Mouse (Mus musculus) midbrain, embryonic 16.5 days (tissue): Measurements from ENCODE around the gene Pgpep1. TPM values are rescaled to one million over a fixed set of nuclear protein-coding genes. Genes with fewer than 3 reads are reported as not detected.
A peak's percentile ranks its signal among the peaks of the same experiment; 100 is the strongest.

Experiments used
- ATAC-seq: fragments of 200-750 bp; cut with Nextera tagmentation; 2 replicates; pipeline ENCODE4 v1.8.0; 2017; ENCODE audit warnings: moderate TSS enrichment
- H3K27ac ChIP-seq: fragments of 300-500 bp; sonication (generic); 2 replicates; pipeline ENCODE4 v1.5.1; 2014; ENCODE audit warnings: mild to moderate bottlenecking, low read length, mixed read lengths
- H3K27me3 ChIP-seq: fragments of 300-500 bp; sonication (generic); 2 replicates; pipeline ENCODE4 v1.6.1; 2014; ENCODE audit warnings: low read depth, low read length, mixed read lengths; ENCODE audit not compliant: control insufficient read depth, insufficient read depth
- H3K36me3 ChIP-seq: fragments of 300-500 bp; sonication (generic); 2 replicates; pipeline ENCODE4 v1.6.1; 2014; ENCODE audit warnings: mild to moderate bottlenecking, low read length, moderate library complexity, mixed read lengths; ENCODE audit not compliant: control insufficient read depth, insufficient read depth
- H3K4me1 ChIP-seq: fragments of 300-500 bp; sonication (generic); 2 replicates; pipeline ENCODE4 v1.6.1; 2014; ENCODE audit warnings: mild to moderate bottlenecking, low read length, mixed read lengths; ENCODE audit not compliant: control insufficient read depth, insufficient read depth
- H3K4me2 ChIP-seq: fragments of 300-500 bp; sonication (generic); 2 replicates; pipeline ENCODE4 v1.6.1; 2014; ENCODE audit warnings: mild to moderate bottlenecking, low read length, mixed read lengths
- H3K4me3 ChIP-seq: fragments of 300-500 bp; sonication (generic); 2 replicates; pipeline ENCODE4 v1.5.1; 2014; ENCODE audit warnings: low read depth, mild to moderate bottlenecking, low read length, moderate library complexity, mixed read lengths
- H3K9ac ChIP-seq: fragments of 300-500 bp; sonication (generic); 2 replicates; pipeline ENCODE4 v1.6.1; 2014; ENCODE audit warnings: low read depth, low read length, mixed read lengths
- H3K9me3 ChIP-seq: fragments of 300-500 bp; sonication (generic); replicated peaks from 2 replicates; pipeline ENCODE4 v1.6.1; 2014; ENCODE audit warnings: mild to moderate bottlenecking, low read length, mixed read lengths; ENCODE audit not compliant: control insufficient read depth, poor library complexity, severe bottlenecking
- WGBS: fragments of 180-500 bp; shearing (Covaris S2); extraction: QIAGEN DNeasy Blood & Tissue Kit; methylation state at CpG from one replicate; pipeline ENCODE4 v1.1.7; 2014; 5-methylcytosine and 5-hydroxymethylcytosine counted together
- polyA plus RNA-seq: library from polyadenylated mRNA; unstranded; fragments of >200 nt; fragmentation: Nextera tagmentation; extraction: Ambion mirVana; gene quantifications from 2 replicates; pipeline ENCODE4 v1.2.1, GENCODE M21; 2015

Pgpep1 gene
- polyA plus RNA-seq, 1 experiment from 2014 or later = 69.7 TPM

DNA sequence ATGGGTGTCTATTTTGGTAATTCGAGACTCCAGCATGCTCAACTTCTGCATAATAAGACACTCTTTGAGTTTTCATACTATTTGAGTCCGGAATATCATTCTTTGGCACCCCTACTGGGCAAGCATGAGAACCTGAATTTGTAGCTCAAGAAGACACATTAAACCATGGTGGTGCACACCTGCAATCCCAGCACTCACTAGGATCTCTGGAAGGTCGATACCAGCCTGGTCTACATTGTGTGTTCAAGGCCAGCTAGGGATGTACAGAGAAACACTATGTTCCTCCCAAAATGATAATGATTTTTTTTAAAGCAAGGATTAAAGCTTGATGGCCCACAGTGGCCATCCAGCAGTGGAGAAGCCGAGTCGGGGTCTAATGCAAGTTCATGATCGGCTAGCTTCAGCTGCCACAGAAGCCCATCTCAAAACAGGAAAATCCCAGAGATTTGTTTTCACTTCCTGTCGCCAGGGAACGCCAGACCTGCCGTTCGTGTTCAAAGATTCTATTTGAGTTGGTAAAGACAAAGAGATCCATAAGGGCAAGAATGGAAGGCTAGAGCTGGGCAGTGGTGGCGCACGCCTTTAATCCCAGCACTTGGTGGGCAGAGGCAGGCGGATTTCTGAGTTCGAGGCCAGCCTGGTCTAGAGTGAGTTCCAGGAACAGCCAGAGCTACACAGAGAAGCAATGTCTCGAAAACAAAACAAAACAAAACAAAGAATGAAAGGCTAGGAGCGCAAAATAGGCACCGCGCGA lies 12.3 kb upstream of the Pgpep1 start:
- 37% methylated on average over 19 of the region's 19 CpGs for WGBS
- peak; percentile 55; the same call in 1 of the 2 replicates for ATAC-seq

DNA sequence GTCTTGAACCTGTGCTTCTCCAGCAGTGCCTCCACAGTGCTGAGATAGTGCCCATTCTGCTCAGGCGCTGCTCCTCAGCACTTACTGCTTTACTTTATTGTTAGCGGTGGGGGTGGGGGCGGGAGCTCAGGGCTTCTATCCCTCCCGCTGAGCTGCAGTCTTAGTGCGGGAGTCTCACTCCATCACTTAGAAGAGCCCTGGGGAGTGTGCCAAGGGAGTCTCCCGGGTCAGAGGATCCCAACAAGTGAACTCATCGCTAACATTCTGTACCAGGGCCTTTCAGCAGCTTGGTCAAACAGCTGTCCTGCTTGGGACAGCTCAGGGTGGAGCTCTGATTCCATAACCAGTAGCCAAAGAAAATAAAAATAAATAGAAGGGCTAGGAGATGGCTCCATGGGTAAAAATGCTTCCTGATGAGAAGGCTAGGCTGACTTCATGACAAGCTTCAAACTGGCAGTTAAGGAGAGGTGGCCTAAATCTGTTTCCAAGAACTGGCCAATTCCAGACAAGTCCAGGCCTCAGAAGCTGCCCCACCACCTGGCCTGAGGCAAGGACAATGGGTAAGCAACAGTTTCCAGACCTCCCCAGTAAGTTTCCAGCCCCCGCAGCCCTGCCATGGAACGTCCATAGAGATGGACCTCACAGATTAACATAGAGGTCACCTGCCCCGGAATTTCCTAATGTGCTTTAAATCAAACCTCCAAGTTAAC lies 11.6 kb upstream of the Pgpep1 start:
- no peaks in the 10 kb centered on the region for H3K36me3 ChIP-seq
- no peak for ATAC-seq
- peak overlapping the region; percentile 84; the same call in 1 of the 2 replicates for H3K27ac ChIP-seq
- peaks cover 9% of the 10 kb centered on the region for H3K4me1 ChIP-seq
- H3K4me3 ChIP-seq = no peak overlapping the region
- no peaks in the 10 kb centered on the region for H3K27me3 ChIP-seq
- no peaks in the 10 kb centered on the region for H3K9me3 ChIP-seq
- H3K9ac ChIP-seq = no peak overlapping the region
- WGBS = 58% methylated on average over 10 of the region's 10 CpGs
- no peak overlapping the region for H3K4me2 ChIP-seq

More for the DNA sequence above, 12.3 kb upstream of the Pgpep1 start:
- Histone ChIP-seq H3K36me3 (no peaks in the 10 kb centered on the region), H3K27ac (peak overlapping the region; percentile 84), H3K9me3 (no peaks in the 10 kb centered on the region), H3K9ac (peak overlapping the region; percentile 54), H3K4me1 (peaks cover 9% of the 10 kb centered on the region), H3K4me2 (peak overlapping the region; percentile 56), H3K27me3 (no peaks in the 10 kb centered on the region), H3K4me3 (peak overlapping the region; percentile 61)

DNA sequence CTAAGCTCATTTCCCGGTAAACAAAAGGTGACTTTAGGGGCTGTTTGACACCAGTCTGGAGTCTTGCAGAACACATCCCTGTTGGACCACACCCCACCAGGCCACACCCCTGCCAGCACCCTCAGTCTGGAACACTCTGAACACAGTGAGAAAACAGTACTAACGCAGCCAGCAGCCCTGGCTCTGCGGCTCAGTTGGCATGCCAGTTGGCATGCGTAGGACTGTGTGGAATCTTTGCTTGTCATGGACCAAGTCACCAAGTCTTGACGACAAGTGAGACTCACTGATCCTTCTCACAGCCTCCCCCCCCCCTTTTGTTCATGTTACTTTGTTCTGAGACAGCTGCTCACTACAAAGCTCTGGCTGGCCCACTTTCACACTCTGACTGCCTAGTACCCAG lies 6.9 kb upstream of the Pgpep1 start:
- Histone ChIP-seq H3K27me3 (no peaks in the 10 kb centered on the region), H3K36me3 (no peaks in the 10 kb centered on the region), H3K27ac (no peak overlapping the region), H3K4me2 (no peak overlapping the region), H3K4me3 (no peak overlapping the region), H3K4me1 (no peaks in the 10 kb centered on the region), H3K9me3 (no peaks in the 10 kb centered on the region), H3K9ac (no peak overlapping the region)
- no peak for ATAC-seq
- 62% methylated on average over 5 of the region's 5 CpGs for WGBS

DNA sequence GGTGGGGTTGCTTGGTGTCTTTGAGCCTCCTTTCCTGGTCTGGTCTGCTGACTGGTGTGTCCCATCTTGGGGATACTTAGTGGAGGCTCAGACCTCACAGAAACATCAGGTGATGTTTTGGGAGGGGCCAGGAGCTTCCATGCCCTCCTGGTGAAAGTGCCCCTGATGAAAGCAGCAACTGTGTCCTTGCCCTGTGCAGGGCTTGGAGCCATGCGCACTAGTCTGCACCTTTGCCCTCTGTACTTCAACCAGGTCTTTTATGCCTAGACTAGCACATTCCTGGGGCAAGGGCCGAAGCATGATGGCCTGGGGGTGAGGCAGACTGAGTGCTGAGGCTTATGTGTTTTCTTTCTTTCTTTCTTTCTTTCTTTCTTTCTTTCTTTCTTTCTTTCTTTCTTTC lies 5.4 kb upstream of the Pgpep1 start:
- no peaks in the 10 kb centered on the region for H3K36me3 ChIP-seq
- H3K9me3 ChIP-seq = no peaks in the 10 kb centered on the region
- no peak overlapping the region for H3K9ac ChIP-seq
- ATAC-seq = no peak
- H3K4me2 ChIP-seq = no peak overlapping the region
- WGBS = 74% methylated on average over 2 of the region's 2 CpGs
- H3K4me3 ChIP-seq = no peak overlapping the region
- H3K27ac ChIP-seq = no peak overlapping the region
- no peaks in the 10 kb centered on the region for H3K27me3 ChIP-seq
- no peaks in the 10 kb centered on the region for H3K4me1 ChIP-seq

DNA sequence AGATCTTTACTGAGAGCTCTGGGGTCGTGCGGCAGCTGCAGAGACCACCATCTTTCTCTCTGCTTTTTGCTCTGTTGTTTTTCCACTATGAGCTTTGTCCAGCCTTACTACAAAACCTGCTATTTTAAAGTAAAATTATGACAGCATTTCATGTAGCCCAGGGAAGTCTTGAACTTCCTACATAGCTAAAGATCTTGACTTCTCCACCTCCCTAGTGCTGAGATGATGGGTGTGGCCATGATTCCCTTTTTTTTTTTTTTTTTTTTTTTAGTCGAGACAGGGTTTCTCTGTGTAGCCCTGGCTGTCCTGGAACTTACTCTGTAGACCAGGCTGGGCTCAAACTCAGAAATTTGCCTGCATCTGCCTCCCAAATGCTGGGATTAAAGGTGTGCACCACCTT lies 4.4 kb upstream of the Pgpep1 start:
- Histone ChIP-seq H3K9ac (no peak overlapping the region), H3K4me2 (no peak overlapping the region), H3K27me3 (no peaks in the 10 kb centered on the region), H3K27ac (no peak overlapping the region), H3K9me3 (no peaks in the 10 kb centered on the region), H3K4me3 (no peak overlapping the region), H3K4me1 (0 out of 2 replicates have a peak, but pooled peaks cover 5% of the 10 kb centered on the region), H3K36me3 (no peaks in the 10 kb centered on the region)
- WGBS = 86% methylated on average over 3 of the region's 3 CpGs
- no peak for ATAC-seq

DNA sequence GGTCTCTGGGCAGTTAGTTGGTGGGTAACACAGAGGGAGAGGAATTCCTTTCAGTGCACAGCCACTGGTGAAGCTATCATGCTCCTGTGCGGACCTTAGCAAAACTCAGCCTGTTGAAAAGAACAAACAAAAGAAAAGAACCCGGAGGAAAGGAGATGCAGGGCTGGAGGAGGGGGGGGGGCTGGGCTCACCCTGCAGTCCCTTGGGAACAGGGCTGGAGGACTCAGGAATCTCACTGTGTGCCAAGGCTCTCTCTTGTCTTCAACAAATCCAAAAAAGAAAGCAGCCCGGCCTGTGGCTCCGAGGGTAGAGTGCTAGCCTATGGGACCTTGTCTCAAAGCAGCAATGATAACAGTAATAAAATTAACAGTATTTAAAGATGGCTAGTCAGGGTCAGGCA lies 3.5 kb upstream of the Pgpep1 start:
- Histone ChIP-seq H3K4me1 (peaks cover 10% of the 10 kb centered on the region), H3K9me3 (no peaks in the 10 kb centered on the region), H3K27ac (no peak overlapping the region; the same call in 1 of the 2 replicates), H3K4me3 (no peak overlapping the region), H3K4me2 (no peak overlapping the region), H3K9ac (no peak overlapping the region), H3K36me3 (no peaks in the 10 kb centered on the region), H3K27me3 (no peaks in the 10 kb centered on the region)
- 36% methylated on average over 4 of the region's 4 CpGs for WGBS
- no peak for ATAC-seq

DNA sequence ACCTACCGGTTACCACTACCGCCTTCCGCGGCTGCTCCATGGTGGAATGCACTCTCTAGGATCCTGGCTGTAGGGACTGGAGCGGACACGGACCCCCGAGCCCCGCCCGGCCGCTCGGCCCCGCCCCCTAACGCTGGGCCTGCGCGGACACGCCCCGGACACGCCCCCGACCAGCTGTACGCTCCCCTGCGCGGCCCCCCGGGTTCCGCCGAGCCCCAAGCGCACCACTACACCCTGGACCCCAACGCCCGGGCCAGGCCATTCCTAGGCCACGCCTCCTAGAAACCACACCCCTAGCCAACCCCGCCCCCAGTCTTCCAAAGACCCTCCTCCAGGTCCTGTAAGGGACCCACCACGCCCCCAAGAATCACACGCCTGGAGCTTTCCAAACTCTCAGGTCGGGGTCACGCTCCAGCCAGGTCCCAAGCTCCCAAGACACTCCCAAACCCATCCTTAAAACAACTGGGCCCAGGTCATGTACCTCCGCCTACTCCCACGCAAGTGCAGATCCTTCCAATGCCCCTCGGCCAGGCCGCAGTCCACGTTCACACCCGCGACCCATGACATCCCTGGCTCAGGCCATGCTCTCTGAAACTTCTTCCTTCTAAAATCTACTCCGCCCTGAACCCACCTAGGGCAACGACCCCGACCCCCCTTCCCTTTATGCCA lies 450 bp downstream of the Pgpep1 start:
- peak overlapping the region; percentile 48; the same call in 1 of the 2 replicates for H3K27ac ChIP-seq
- H3K27me3 ChIP-seq = no peaks in the 10 kb centered on the region
- peak overlapping the region; percentile 97 for H3K4me2 ChIP-seq
- peak; percentile 88 for ATAC-seq
- H3K9ac ChIP-seq = peak overlapping the region; percentile 86
- H3K4me3 ChIP-seq = peak overlapping the region; percentile 79
- H3K36me3 ChIP-seq = 0 out of 2 replicates have a peak, but pooled peaks cover 3% of the 10 kb centered on the region
- H3K9me3 ChIP-seq = no peaks in the 10 kb centered on the region
- WGBS = 0% methylated on average over 28 of the region's 44 CpGs
- peaks cover 17% of the 10 kb centered on the region for H3K4me1 ChIP-seq

DNA sequence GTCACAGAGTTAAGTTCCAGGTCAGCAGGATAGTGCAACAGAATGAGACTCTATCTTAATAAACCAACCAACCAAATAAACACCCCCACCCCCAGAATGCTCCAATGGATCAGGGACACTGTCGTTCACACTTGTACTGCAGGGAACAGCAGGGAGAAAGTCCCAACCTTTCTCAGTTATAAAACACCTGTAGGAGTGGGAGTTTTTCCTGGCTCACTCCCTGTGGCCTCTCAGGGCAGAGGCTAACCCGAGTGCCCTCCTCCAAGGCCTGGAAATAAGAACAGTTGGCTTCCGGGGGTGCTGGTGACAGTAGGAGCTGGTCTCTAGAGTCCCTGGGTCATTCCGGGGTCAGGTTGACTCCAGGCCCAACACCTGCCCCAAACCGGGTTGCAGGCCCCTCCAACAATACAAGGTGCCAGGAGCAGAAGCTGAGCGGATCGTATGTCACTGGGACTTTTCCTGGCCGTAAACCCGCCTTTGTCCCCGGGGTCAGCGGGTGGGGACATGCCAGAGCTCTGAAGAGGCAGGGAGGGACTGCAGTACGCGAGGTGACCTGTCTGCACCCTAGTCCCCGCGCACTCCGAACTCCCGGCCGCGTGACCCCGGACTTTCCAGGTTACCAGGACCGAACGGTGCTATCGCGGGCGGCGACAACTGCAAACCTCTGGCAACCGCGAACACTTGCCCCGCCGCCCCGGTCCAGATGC lies 1.1 kb downstream of the Pgpep1 start:
- no peak; the same call in none of the 2 replicates for ATAC-seq
- under 1% methylated on average over 31 of the region's 31 CpGs for WGBS
- H3K4me2 ChIP-seq = peak overlapping the region; percentile 97
- no peaks in the 10 kb centered on the region for H3K9me3 ChIP-seq
- no peaks in the 10 kb centered on the region for H3K27me3 ChIP-seq
- H3K9ac ChIP-seq = peak overlapping the region; percentile 86
- H3K4me3 ChIP-seq = peak overlapping the region; percentile 79
- H3K4me1 ChIP-seq = peaks cover 17% of the 10 kb centered on the region
- peak overlapping the region; percentile 48 for H3K27ac ChIP-seq
- 0 out of 2 replicates have a peak, but pooled peaks cover 3% of the 10 kb centered on the region for H3K36me3 ChIP-seq
